Mouse (Mus musculus) right cerebral cortex, postnatal 36 days (tissue): Measurements from ENCODE around the gene Gm7697.
"Not testable (repeated sequence)": the region's sequence is repeated elsewhere in the genome, so short reads cannot be mapped to it uniquely, and the experiment has no call there.

Experiments
- DNase-seq, 2 experiments: peaks; one replicate each; pipeline ENCODE4 v3.0.0; 2022; ENCODE audit warnings: low spot score in 2 of 2, mixed read lengths in 1 of 2

Gm7697 gene

GRCm38 (mm10) chr8:69522876-69523275, at the start of gene Gm7697:
Gene Gm7697 (minus strand): TSS chr8:69522976.
- not testable (repeated sequence) for DNase-seq

- DNase-seq: not testable (repeated sequence)
These were observed 28.5 kb upstream of the Gm7697 start for GRCm38 (mm10) chr8:69551249-69551648.

- DNase-seq: not testable (repeated sequence)
These were observed 26.8 kb upstream of the Gm7697 start for GRCm38 (mm10) chr8:69549556-69549955.

GRCm38 (mm10) chr8:69548114-69548513, 25.3 kb upstream of the Gm7697 start:
- DNase-seq: not testable (repeated sequence)

GRCm38 (mm10) chr8:69547208-69547607, 24.4 kb upstream of the Gm7697 start:
- not testable (repeated sequence) for DNase-seq

GRCm38 (mm10) chr8:69545020-69545419, 22.2 kb upstream of the Gm7697 start:
- not testable (repeated sequence) for DNase-seq

- not testable (repeated sequence) for DNase-seq
These were observed 21.7 kb upstream of the Gm7697 start for GRCm38 (mm10) chr8:69544511-69544910.

GRCm38 (mm10) chr8:69543984-69544383, 21.2 kb upstream of the Gm7697 start:
- not testable (repeated sequence) for DNase-seq

GRCm38 (mm10) chr8:69540764-69541163, 18.0 kb upstream of the Gm7697 start:
- not testable (repeated sequence) for DNase-seq

- not testable (repeated sequence) for DNase-seq
These were observed 17.6 kb upstream of the Gm7697 start for GRCm38 (mm10) chr8:69540331-69540730.

- not testable (repeated sequence) for DNase-seq
These were observed 47.8 kb downstream of the Gm7697 start for GRCm38 (mm10) chr8:69474946-69475345.

- not testable (repeated sequence) for DNase-seq
These were observed 69.3 kb downstream of the Gm7697 start, which contains the start of gene Gm9495 for GRCm38 (mm10) chr8:69453465-69453864. Gene Gm9495 (minus strand): TSS chr8:69453565.
